Mouse (Mus musculus): ENCODE measurements around the gene Prkar1b. TPM values are rescaled to one million over a fixed set of nuclear protein-coding genes. Genes with fewer than 3 reads are reported as not detected.
A peak's percentile ranks its signal among the peaks of the same experiment; 100 is the strongest.

Gene Prkar1b
- total RNA-seq, 2 experiments from 2014 or later: 762 to 804 TPM

DNA sequence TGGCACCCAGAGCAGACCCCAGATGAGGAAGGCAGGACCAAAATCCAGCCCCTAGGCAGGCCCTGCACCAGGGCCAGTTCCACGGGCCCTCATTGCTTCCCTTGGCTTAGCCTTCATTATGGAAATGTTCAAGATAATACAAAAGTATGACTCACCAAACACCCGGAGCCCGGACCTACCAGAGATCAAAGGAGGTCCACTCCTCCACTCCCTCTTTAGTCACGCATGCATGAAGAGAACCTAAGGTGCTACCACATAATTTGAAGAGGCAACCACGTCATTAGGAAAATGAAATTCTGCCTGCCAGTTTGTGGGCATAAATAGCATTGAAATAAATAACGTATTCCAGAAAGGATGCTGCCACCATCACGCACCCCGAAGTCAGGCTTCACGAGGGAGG lies 37.4 kb downstream of the Prkar1b start:
- no peak for DNase-seq (ENCODE audit: low spot score in 2 of 2)

DNA sequence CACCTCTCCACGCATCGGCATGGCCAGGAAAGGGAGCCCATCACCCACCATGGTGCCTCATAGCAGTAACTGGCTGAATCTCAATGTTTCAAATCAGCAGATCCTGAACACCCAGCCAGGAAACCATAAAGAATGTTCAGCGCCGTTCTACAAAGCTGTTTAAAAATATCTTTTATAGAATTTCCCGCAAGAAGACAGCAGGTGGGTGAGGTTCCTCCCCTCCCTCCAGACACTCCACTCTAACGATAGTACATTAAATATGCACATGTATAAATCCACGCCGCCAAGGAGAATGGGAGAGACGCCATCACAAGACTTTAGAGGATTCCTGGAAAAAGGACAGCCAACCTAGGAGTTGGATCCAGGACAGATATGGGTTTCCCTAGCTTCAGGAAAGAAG lies 37.8 kb downstream of the Prkar1b start:
- no peak for DNase-seq (ENCODE audit: low spot score in 2 of 2)

DNA sequence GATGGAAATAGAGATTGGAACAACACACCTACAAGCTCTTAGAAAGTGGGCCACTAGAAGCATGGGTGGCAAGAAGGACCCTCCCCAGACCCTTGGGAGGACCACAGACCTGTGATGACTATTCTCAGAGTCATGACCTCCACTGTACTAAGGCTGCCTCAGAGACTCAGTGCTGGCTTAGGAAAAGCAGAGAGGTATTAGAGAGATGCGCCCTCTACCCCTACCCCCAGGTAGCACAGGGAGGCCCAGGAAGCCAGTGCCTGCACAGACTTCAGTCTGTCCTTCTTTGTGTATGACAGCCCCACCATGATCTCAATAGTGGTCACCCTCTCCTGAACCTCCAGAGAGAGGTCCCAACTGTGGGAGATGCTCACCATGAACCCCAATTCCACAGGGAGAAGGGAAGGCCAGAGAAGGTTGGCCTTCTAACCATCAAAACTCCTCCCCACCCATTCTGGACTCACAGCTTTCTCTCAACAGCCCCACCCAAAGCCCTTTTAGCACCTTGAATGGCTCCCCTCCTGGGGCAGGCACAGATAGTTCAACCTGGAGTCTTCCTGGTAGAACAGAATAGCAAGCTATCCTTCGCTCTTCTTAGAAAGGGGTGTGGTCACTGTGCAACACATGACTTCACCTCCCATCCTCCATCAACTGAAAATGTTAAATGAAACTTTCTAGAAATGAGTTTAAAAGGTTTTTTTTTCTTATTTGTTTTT lies 39.5 kb downstream of the Prkar1b start:
- no peak for DNase-seq (ENCODE audit: low spot score in 2 of 2)

DNA sequence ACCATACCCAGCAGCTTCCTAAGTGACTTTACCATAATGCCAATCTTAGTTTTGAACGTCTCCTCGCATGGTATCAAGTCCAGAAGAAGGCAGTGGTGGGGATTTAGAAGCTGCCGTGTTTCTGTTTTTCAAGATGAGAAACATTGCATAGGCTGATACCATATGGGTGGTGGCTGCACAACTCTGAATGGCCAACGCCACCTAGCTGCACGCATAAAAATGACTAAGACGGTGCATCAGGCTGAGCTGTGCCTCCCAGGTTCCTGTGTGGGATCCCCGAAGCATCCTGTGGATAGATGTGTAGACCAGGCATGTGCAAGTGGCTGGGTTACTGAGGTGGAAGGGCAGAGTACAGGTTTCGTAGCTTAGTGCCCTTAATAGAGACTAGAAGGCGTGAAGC lies 42.0 kb downstream of the Prkar1b start:
- DNase-seq (ENCODE audit: low spot score in 2 of 2): peak in 1 of 2 experiments; percentile 39

DNA sequence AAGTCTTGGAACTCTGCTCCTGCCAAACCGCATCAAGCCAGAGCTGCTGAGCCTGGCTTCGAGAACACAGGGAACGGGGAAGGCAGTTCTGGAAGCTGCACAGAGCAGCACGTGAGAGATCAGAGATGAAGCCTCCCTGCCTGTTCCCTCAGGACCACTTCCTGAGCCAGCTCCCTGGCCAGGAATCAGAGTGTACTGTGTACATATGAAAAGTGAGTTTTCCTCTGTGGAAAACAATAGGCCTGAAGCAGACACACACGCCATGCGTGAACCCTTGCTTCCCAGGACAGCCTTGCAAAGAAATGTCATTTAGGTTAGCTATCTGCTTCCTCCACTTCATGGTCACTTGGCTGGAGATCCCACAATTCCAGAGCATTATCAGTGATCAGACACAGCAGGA lies 48.0 kb downstream of the Prkar1b start:
- DNase-seq (ENCODE audit: low spot score in 2 of 2): no peak

- peak; percentile 61 to 75 for DNase-seq (ENCODE audit: low spot score in 2 of 2)
These were observed 50.5 kb downstream of the Prkar1b start for GRCm38 (mm10) chr5:139098991-139099972.

DNA sequence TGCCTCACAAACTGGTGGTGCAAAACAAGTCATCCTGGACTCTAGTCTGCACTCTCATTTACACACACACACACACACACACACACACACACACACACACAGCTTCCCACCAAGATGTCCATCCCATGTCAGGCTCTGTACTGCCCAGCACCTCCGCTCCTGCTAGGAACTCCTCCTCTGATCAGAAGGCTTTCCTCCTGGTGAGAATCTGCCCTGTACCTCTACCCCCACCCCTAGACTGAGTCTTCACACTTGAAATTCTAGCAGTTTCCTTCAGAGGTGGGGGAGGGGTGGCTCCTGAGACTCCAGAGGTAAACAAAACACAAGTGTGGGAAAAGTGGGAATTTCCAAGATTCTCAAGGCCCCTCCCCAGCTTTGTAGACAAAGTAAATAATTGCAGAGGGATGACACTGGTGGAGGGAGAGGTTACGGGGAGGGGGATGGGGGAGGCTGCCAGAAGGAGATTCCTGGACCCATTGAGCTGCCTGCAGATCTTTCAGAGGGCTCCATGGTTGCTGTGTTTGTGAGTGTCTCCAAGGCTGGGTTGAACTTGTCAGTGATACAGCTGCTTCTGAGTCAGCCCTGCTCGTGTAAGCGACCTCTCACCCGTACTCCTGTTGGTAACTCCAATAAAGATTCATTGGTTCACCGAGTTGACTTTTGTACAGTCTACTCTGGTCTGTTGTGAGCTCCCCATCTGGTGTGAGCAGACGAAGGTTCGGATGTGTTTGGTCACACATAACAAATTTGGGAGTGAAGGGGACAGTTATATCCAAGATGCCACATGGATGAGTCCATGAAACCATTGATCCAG lies 54.3 kb downstream of the Prkar1b start:
- DNase-seq (ENCODE audit: low spot score in 2 of 2): no peak

GRCm38 (mm10) chr5:139093534-139093933 lies 56.3 kb downstream of the Prkar1b start:
- DNase-seq (ENCODE audit: low spot score in 2 of 2): no peak

GRCm38 (mm10) chr5:139091713-139092112 lies 58.1 kb downstream of the Prkar1b start:
- DNase-seq (ENCODE audit: low spot score in 2 of 2): no peak

DNA sequence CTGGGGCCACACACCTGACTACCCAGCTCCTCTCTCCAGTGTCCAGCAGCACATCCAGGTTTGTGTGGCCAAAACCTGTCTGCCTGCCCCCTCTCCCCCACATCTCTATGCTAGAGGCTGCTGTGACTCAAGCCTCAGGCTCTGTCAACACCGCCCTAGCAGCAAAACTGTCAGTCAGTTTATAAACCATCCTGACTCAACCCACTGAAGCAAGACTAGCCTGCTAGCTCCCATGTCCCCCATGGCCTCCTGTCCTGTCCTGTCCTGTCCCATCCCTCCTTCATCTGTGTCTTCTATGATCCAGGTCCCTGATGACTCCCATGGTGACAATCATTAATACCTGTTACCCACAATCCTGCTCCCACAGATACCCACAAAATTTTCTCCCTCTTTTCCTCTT lies 59.6 kb downstream of the Prkar1b start:
- no peak for DNase-seq (ENCODE audit: low spot score in 2 of 2)

DNA sequence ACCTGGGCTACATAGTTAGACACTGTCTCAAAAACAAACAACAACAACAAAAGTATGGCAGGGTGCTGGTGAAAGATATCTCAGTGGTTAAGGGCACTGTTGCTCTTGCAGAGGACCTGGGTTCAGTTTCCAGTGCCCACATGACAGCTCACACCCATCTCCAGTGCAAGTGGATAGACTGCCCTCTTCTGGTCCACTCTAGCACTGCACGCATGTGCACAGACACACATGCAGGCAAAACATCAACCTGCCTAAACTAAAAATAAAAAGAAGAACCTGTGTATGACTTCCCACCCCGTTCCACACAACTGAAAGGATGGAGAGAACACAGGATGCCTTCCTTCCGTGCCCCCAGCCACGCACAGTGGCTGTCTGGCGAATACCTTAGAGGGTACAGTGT lies 61.6 kb downstream of the Prkar1b start:
- no peak for DNase-seq (ENCODE audit: low spot score in 2 of 2)

DNA sequence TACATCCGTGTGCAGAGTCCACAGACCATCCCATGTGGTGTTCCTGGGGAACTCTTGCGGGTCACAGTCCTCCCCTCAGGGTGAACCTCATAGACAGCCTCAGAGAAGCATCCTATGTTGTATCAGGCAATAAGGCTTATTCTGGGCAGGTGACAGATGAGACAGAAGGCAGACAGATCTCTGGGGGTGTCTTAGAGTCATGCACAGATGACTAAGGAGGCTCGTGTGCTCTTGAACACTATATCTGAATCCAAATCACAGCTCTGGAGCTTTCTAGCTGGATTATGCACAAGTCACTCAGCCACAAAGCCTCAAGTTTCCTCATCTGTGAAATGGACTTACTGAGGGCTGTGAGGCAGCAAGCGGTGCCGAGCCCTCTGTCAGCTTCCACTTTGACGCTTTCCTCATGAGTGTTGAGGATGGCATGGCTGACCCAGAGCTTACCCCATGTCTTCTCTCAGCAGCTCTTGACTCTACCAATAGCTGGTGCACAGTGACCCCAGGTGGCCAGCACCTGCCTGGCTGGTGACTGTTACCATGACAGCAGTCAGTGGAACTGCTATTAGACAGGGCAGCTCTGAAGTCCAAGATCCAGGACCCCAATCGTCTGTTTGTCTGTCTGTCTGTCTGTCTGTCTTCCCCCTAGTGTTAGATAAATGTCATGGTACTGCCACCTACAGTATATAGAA lies 64.8 kb downstream of the Prkar1b start:
- peak in 1 of 2 experiments; percentile 34 for DNase-seq (ENCODE audit: low spot score in 2 of 2)

DNA sequence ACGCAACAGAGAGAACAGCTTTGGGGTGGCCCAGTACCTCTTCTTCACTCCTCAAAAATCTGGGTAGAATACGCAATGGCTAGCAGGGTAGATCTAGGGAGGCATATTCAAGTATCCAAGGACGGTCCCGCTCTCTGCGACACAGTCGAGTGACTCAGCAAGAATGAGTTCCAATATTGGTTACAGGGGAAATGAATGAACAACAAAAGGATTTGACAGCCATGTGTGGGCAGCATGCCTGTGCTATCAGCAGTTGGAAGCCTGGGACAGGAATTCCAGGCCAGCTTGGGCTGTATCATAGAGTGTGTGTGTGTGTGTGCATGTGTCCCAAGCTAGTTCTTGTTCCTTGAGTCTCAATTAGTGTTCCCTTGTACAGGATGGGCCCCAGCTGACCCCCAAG lies 65.5 kb downstream of the Prkar1b start:
- DNase-seq (ENCODE audit: low spot score in 2 of 2): peak; percentile 48 to 61

- no peak for DNase-seq (ENCODE audit: low spot score in 2 of 2)
These were observed 66.0 kb downstream of the Prkar1b start for GRCm38 (mm10) chr5:139083841-139084240.

DNA sequence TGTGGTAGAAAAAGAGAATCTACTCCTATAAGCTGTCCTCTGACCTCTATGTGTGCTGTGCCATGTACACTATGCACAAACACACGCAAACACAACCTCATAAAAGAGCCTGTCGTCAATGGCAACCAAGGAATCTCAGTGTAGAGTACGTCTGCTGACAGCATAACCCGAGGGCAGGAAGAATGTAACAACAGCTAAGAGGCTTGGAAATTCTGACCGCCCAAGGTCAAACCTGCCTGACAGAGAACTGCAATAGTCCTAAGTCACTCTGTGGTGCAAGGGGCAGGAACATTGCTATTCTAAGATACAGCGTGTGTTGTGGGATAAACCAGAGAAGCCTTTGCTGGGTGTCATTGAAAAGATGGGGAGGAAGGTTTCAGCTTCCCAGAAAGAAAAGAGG lies 68.4 kb downstream of the Prkar1b start:
- no peak for DNase-seq (ENCODE audit: low spot score in 2 of 2)

GRCm38 (mm10) chr5:139078156-139078462 lies 71.7 kb downstream of the Prkar1b start:
- DNase-seq (ENCODE audit: low spot score in 2 of 2): no peak

GRCm38 (mm10) chr5:139077311-139078155 lies 72.3 kb downstream of the Prkar1b start:
- DNase-seq (ENCODE audit: low spot score in 2 of 2): no peak

DNA sequence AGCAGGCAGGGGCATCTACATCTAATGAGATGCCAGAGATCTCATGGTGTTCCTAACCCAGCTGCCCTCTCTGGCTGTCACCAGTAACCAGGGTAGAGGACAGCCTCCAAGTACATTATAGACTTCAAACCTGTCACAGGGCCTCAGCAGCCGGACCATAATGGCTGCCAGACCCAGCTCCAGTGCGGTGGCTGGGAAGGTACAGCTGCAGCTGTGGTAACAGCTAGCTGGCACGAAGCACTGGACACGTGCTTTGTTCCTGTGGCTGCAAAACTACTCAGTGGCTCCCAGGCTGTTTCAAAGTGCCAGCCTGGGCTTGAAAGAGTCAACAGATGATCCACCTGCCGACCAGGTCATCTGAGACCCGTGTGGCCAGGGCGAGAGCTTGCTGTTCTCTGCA lies 73.4 kb downstream of the Prkar1b start:
- no peak for DNase-seq (ENCODE audit: low spot score in 2 of 2)

DNA sequence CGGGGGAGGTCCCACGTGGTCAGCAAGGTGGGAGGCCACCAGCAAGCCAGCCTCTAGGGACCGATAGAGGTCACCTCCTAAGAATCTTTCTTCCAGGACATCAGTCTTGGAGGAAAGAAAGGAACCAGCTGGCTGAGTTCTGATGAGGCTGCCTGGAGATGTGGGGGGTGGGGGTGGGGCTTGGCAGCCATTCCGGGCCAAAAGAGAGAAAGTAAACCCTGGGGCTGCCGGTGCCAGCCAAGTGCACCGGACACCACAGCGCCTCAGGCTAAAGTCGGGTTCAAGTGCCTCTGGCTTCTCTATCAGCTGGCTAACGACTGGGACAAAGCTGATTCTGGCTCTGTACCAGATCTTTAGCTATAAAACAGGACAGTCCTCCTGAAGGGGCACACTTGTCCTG lies 74.0 kb downstream of the Prkar1b start:
- no peak for DNase-seq (ENCODE audit: low spot score in 2 of 2)

- peak; percentile 67 to 79 for DNase-seq (ENCODE audit: low spot score in 2 of 2)
These were observed 74.7 kb downstream of the Prkar1b start for GRCm38 (mm10) chr5:139075125-139075524.

Measured in left cerebral cortex, adult 18-20 months (tissue).